16 mouse cellular contexts compared by ENCODE assay signal in the genomic region with DNA sequence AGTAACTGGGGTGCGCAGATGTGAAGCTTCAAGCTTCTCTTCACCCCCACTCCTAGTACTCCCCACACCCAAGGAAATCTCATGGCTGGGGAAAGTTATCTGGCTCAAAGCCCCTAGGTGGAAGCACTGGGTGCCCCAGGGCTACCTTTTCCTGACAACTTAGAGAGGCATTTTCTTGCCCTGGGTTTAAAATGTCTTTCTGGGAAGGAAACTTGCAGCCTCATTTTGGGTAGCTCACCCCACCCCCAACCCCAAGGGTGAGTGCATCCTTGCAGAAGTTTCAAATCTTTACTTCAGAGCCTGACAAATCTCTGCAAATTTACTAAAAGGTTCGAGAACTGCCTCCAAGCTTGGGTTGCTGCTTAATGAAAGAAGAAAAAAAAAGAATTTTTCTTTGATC.
"Had no signal": no experiment of that assay in that cellular context is flagged by ENCODE, and none has a peak within 500 bp of the region (broad histone marks: within the 10 kb centered on the region; RNA-seq: fewer than 3 reads in every experiment).

No protein-coding gene starts in this region.

- H3K9ac ChIP-seq: kidney, embryonic 15.5 days; limb, embryonic 13.5 days; liver, embryonic 14.5 days; midbrain, embryonic 15.5 days; neural tube, embryonic 12.5 days had no signal

- H3K4me2 ChIP-seq: kidney, embryonic 15.5 days; limb, embryonic 13.5 days; midbrain, embryonic 15.5 days; neural tube, embryonic 12.5 days had no signal

- H3K27ac ChIP-seq: kidney, embryonic 15.5 days; limb, embryonic 13.5 days; liver, embryonic 14.5 days; midbrain, embryonic 10.5 days; neural tube, embryonic 12.5 days had no signal

- H3K4me1 ChIP-seq: neural tube, embryonic 12.5 days had no signal

- H3K4me3 ChIP-seq: kidney, embryonic 15.5 days; limb, embryonic 13.5 days; midbrain, embryonic 10.5 days; midbrain, embryonic 15.5 days; neural tube, embryonic 12.5 days had no signal

- H3K27me3 ChIP-seq: kidney, embryonic 15.5 days; limb, embryonic 13.5 days; midbrain, embryonic 15.5 days; neural tube, embryonic 12.5 days had no signal

- ATAC-seq: lung, postnatal 0 days; midbrain, embryonic 15.5 days had no signal

- H3K9me3 ChIP-seq: kidney, embryonic 15.5 days; limb, embryonic 13.5 days; midbrain, embryonic 10.5 days; midbrain, embryonic 15.5 days; neural tube, embryonic 12.5 days had no signal

- DNase-seq: kidney, adult 2 months; kidney, postnatal 14 days; layer of hippocampus, postnatal 36 days; lung, adult 2 months; lung, postnatal 36 days; right cerebral cortex, postnatal 4 days; spleen, adult 18-20 months; thymus, adult 2 months; thymus, postnatal 25 days had no signal

- H3K36me3 ChIP-seq: kidney, embryonic 15.5 days; limb, embryonic 13.5 days; midbrain, embryonic 10.5 days; midbrain, embryonic 15.5 days; neural tube, embryonic 12.5 days had no signal
